Mouse (Mus musculus): ENCODE measurements around the gene Cpne9.

DNA sequence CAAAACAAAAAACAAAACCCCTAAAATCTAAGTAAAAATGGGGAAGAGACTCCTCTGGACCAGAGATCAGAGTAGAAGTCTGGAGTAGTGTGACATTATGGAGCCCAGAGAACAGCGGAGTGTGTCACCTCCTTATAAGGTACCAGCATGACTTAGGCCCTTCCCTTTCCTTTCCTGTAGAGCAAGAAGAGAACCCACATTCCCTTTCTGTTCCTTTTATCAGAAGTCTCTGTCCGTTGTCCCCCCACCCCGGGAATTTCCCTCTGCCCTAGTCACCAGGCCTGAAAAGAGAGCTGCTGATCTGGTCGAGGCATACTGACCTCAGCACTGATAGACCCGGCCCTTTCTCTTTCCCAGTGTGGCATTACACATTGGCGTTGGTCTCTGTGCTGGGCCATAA, 43.7 kb upstream of the Cpne9 start:
- TF ChIP-seq CTCF (IDR thresholded peaks at IDR 0.05; ENCODE audit: low read depth) (no peak), EP300 (IDR thresholded peaks at IDR 0.05; ENCODE audit: low read depth) (no peak)
